Mouse (Mus musculus) CH12.LX (cell line): ENCODE data around the gene Hnrnpa3. TPM values are rescaled to one million over a fixed set of nuclear protein-coding genes. Genes with fewer than 3 reads are reported as not detected.
"Not testable (repeated sequence)": the region's sequence is repeated elsewhere in the genome, so short reads cannot be mapped to it uniquely, and the experiment has no call there.

Experiments used
- DNase-seq: peaks from one replicate; pipeline ENCODE4 v3.0.0-alpha.2; 2013; ENCODE audit errors: extremely low read depth
- H3K27ac ChIP-seq: 2 replicates; pipeline ENCODE4 v1.5.1; 2012; ENCODE audit warnings: low read depth, mild to moderate bottlenecking, control low read depth, moderate library complexity; ENCODE audit not compliant: insufficient read depth
- H3K27me3 ChIP-seq: replicated peaks from 2 replicates; pipeline ENCODE3; 2012; ENCODE audit warnings: inconsistent platforms
- H3K36me3 ChIP-seq, 2 experiments: replicated peaks in 1 of 2; 2 replicates each; pipeline versions ENCODE3 to v1.6.1; 2012; ENCODE audit warnings: inconsistent platforms in 1 of 2, low read length in 1 of 2, mild to moderate bottlenecking in 1 of 2, mixed read lengths in 1 of 2, moderate library complexity in 1 of 2; ENCODE audit not compliant: control insufficient read depth in 1 of 2, insufficient read depth in 1 of 2
- H3K4me1 ChIP-seq, 2 experiments: 2 replicates each; pipeline ENCODE4 v1.6.1; 2012; ENCODE audit warnings: inconsistent platforms in 1 of 2, moderate library complexity in 1 of 2; ENCODE audit not compliant: insufficient read depth in 2 of 2, control insufficient read depth in 1 of 2
- H3K4me2 ChIP-seq: 2 replicates; pipeline ENCODE4 v1.6.1; 2012; ENCODE audit warnings: low read depth, mild to moderate bottlenecking, control low read depth; ENCODE audit not compliant: poor library complexity, insufficient read depth, severe bottlenecking
- H3K4me3 ChIP-seq, 3 experiments: fragments of 150-350 bp in 1 of 3; sonication (generic) in 1 of 3; replicated peaks in 1 of 3; 2 replicates each; pipeline versions ENCODE3 to v1.5.1; 2011 to 2012; ENCODE audit warnings: low read depth in 2 of 3, low read length in 2 of 3, mild to moderate bottlenecking in 2 of 3, moderate library complexity in 2 of 3, control low read depth in 1 of 3, improper control_type of control experiment in 1 of 3, inconsistent platforms in 1 of 3, mixed read lengths in 1 of 3; ENCODE audit not compliant: poor library complexity in 1 of 3
- H3K79me2 ChIP-seq: replicated peaks from 2 replicates; pipeline ENCODE4 v1.6.1; 2012; ENCODE audit warnings: mild to moderate bottlenecking, moderate library complexity; ENCODE audit not compliant: control insufficient read depth, poor library complexity, insufficient read depth, severe bottlenecking; ENCODE audit errors: extremely low read depth
- H3K9ac ChIP-seq: 2 replicates; pipeline ENCODE4 v1.6.1; 2012; ENCODE audit warnings: low read depth, mild to moderate bottlenecking, control low read depth, moderate library complexity; ENCODE audit not compliant: insufficient read depth
- H3K9me3 ChIP-seq: replicated peaks from 2 replicates; pipeline ENCODE3; 2012; ENCODE audit warnings: low read length, inconsistent platforms, mixed read lengths
- CHD1 ChIP-seq: IDR thresholded peaks from 2 replicates; pipeline ENCODE4 v1.6.1; 2012; ENCODE audit warnings: low read depth, low read length, improper control_type of control experiment, inconsistent platforms
- EP300 ChIP-seq: IDR thresholded peaks from 2 replicates; pipeline ENCODE4 v1.6.1; 2011; ENCODE audit warnings: low read length, improper control_type of control experiment
- ETS1 ChIP-seq: conservative IDR thresholded peaks from 2 replicates; pipeline ENCODE4 v1.6.1; 2012; ENCODE audit warnings: low read depth, mild to moderate bottlenecking, inconsistent platforms, low read length, improper control_type of control experiment, moderate library complexity
- GABPA ChIP-seq: IDR thresholded peaks from 2 replicates; pipeline ENCODE4 v1.6.1; 2012; ENCODE audit warnings: low read depth, low read length, improper control_type of control experiment, inconsistent platforms; ENCODE audit not compliant: insufficient replicate concordance
- HCFC1 ChIP-seq: IDR thresholded peaks from 2 replicates; pipeline ENCODE4 v1.6.1; 2012; ENCODE audit warnings: low read depth, mild to moderate bottlenecking, inconsistent platforms, low read length, improper control_type of control experiment
- IRF4 ChIP-seq: IDR thresholded peaks from 2 replicates; pipeline ENCODE4 v1.6.1; 2014; ENCODE audit warnings: low read depth, mild to moderate bottlenecking, inconsistent platforms, low read length, improper control_type of control experiment
- JUN ChIP-seq: IDR thresholded peaks from 2 replicates; pipeline ENCODE4 v1.6.1; 2011; ENCODE audit warnings: low read depth, mild to moderate bottlenecking, low read length, improper control_type of control experiment, moderate library complexity; ENCODE audit not compliant: insufficient read depth
- JUND ChIP-seq: conservative IDR thresholded peaks from 2 replicates; pipeline ENCODE4 v1.6.1; 2011; ENCODE audit warnings: low read depth, low read length, improper control_type of control experiment
- KAT2A ChIP-seq: IDR thresholded peaks from 2 replicates; pipeline ENCODE4 v1.6.1; 2012; ENCODE audit warnings: low read length, improper control_type of control experiment, inconsistent platforms; ENCODE audit not compliant: insufficient replicate concordance
- MAX ChIP-seq: IDR thresholded peaks from 2 replicates; pipeline ENCODE4 v1.6.1; 2011; ENCODE audit warnings: low read length, improper control_type of control experiment
- MAZ ChIP-seq: IDR thresholded peaks from 2 replicates; pipeline ENCODE4 v1.6.1; 2012; ENCODE audit warnings: low read depth, mild to moderate bottlenecking, inconsistent platforms, low read length, improper control_type of control experiment, moderate library complexity
- MXI1 ChIP-seq: IDR thresholded peaks from 2 replicates; pipeline ENCODE4 v1.6.1; 2011; ENCODE audit warnings: mild to moderate bottlenecking, low read depth, low read length, improper control_type of control experiment
- NRF1 ChIP-seq: IDR thresholded peaks from 2 replicates; pipeline ENCODE4 v1.6.1; 2014; ENCODE audit warnings: low read depth, mild to moderate bottlenecking, inconsistent platforms, low read length, improper control_type of control experiment, moderate library complexity
- PAX5 ChIP-seq: IDR thresholded peaks from 2 replicates; pipeline ENCODE4 v1.6.1; 2012; ENCODE audit warnings: low read length, inconsistent platforms, mixed read lengths
- POLR2A ChIP-seq: IDR thresholded peaks from 2 replicates; pipeline ENCODE4 v1.6.1; 2011; ENCODE audit warnings: low read depth, mild to moderate bottlenecking, improper control_type of control experiment, low read length
- POLR2AphosphoS2 ChIP-seq: IDR thresholded peaks from 2 replicates; pipeline ENCODE4 v1.6.1; 2011; ENCODE audit warnings: low read depth, low read length, improper control_type of control experiment
- SMC3 ChIP-seq: IDR thresholded peaks from 2 replicates; pipeline ENCODE4 v1.6.1; 2011; ENCODE audit warnings: low read depth, low read length, improper control_type of control experiment
- TBP ChIP-seq: conservative IDR thresholded peaks from 2 replicates; pipeline ENCODE4 v1.6.1; 2011; ENCODE audit warnings: low read depth, low read length, improper control_type of control experiment
- TCF12 ChIP-seq: IDR thresholded peaks from 2 replicates; pipeline ENCODE4 v1.6.1; 2014; ENCODE audit warnings: low read depth, mild to moderate bottlenecking, inconsistent platforms, low read length, improper control_type of control experiment
- UBTF ChIP-seq: IDR thresholded peaks from 2 replicates; pipeline ENCODE4 v1.6.1; 2012; ENCODE audit warnings: low read depth, mild to moderate bottlenecking, inconsistent platforms, low read length, improper control_type of control experiment, moderate library complexity
- USF1 ChIP-seq: IDR thresholded peaks from 2 replicates; pipeline ENCODE4 v1.6.1; 2014; ENCODE audit warnings: low read depth, mild to moderate bottlenecking, inconsistent platforms, low read length, improper control_type of control experiment
- USF2 ChIP-seq: conservative IDR thresholded peaks from 2 replicates; pipeline ENCODE4 v1.6.1; 2011; ENCODE audit warnings: low read depth, low read length, improper control_type of control experiment
- ZKSCAN1 ChIP-seq: IDR thresholded peaks from 2 replicates; pipeline ENCODE4 v1.6.1; 2012; ENCODE audit warnings: low read depth, inconsistent platforms, low read length, improper control_type of control experiment, borderline replicate concordance
- ZMIZ1 ChIP-seq: IDR thresholded peaks from 2 replicates; pipeline ENCODE4 v1.6.1; 2012; ENCODE audit warnings: low read depth, mild to moderate bottlenecking, inconsistent platforms, low read length, improper control_type of control experiment
- ZNF384 ChIP-seq: IDR thresholded peaks from 2 replicates; pipeline ENCODE4 v1.6.1; 2012; ENCODE audit warnings: low read depth, low read length, improper control_type of control experiment, inconsistent platforms
- dilution Hi-C: fragments of 300-500 bp; cut with MboI; formaldehyde crosslinking; loops from 2 replicates; pipeline ENCODE4 v1.14.3; 2020; ENCODE audit warnings: low sequenced_read_pairs; ENCODE audit not compliant: extremely low pct_unique_long_range_greater_than_20kb, extremely low pct_ligation_motif_present
- in situ Hi-C: fragments of 300-500 bp; cut with MboI; formaldehyde crosslinking; loops from 3 replicates; pipeline ENCODE4 v1.14.3; 2019; ENCODE audit warnings: low sequenced_read_pairs, low pct_ligation_motif_present, low pct_unique_long_range_greater_than_20kb, mixed read lengths
- polyA plus RNA-seq: library from polyadenylated mRNA; unstranded; fragments of >175 nt; gene quantifications from 2 replicates; pipeline ENCODE4 v1.2.1, GENCODE M21; 2012; ENCODE audit warnings: low read depth; ENCODE audit not compliant: insufficient read length
- total RNA-seq, 2 experiments: library from RNA; depleted of rRNA; stranded (reverse); fragments of 300-350 nt in 1 of 2; fragments of >200 nt in 1 of 2; gene quantifications; 2 replicates each; pipeline ENCODE4 v1.2.3; 2012 to 2014

Gene Hnrnpa3
- total and polyA plus RNA-seq, 3 experiments, result 83.1 to 373 (median 229) TPM

- dilution Hi-C loops (no loop called here), in situ Hi-C loops (no loop called here)
- Histone ChIP-seq H3K36me3 (no peaks in the 10 kb centered on the region), H3K27ac (no peak overlapping the region), H3K27me3 (no peaks in the 10 kb centered on the region), H3K9ac (no peak overlapping the region), H3K4me3 (no peak overlapping the region), H3K4me2 (no peak overlapping the region), H3K79me2 (no peaks in the 10 kb centered on the region), H3K4me1 (peaks cover 3 to 20% of the 10 kb centered on the region in 2 experiments; a peak in 3 of 4 replicates), H3K9me3 (no peaks in the 10 kb centered on the region)
- no peak for DNase-seq
- TF ChIP-seq JUND (no peak), USF2 (no peak), POLR2A (no peak), NRF1 (no peak), CHD1 (no peak), ZNF384 (no peak), USF1 (no peak), POLR2AphosphoS2 (no peak), JUN (no peak), MAZ (no peak), MAX (no peak), SMC3 (no peak), UBTF (no peak), ZMIZ1 (no peak), KAT2A (no peak), TBP (no peak), MXI1 (no peak), EP300 (no peak), ETS1 (no peak), IRF4 (no peak)
Observed at GRCm38 (mm10) chr2:75633381-75633780, 25.7 kb upstream of the Hnrnpa3 start.

- Histone ChIP-seq H3K27ac (no peak overlapping the region), H3K4me2 (no peak overlapping the region), H3K4me3 (no peak overlapping the region), H3K36me3 (no peaks in the 10 kb centered on the region), H3K79me2 (no peaks in the 10 kb centered on the region), H3K4me1 (peaks cover 3 to 20% of the 10 kb centered on the region in 2 experiments; a peak in 3 of 4 replicates), H3K27me3 (no peaks in the 10 kb centered on the region), H3K9me3 (no peaks in the 10 kb centered on the region), H3K9ac (no peak overlapping the region)
- peak; percentile 21 for DNase-seq
- in situ Hi-C loops (no loop called here), dilution Hi-C loops (no loop called here)
- TF ChIP-seq ETS1, result peak; percentile 63; the same call in 1 of the 2 replicates
- TF ChIP-seq POLR2AphosphoS2, result no peak
- no peak for TF ChIP-seq ZKSCAN1
- TF ChIP-seq PAX5, result no peak
- no peak for TF ChIP-seq JUND
- no peak for TF ChIP-seq TBP
- 0 out of 2 replicates have a peak, but pooled peaks have one; percentile 19 for TF ChIP-seq TCF12
- no peak for TF ChIP-seq GABPA
- TF ChIP-seq HCFC1, result no peak
Observed at GRCm38 (mm10) chr2:75633784-75634183, 25.3 kb upstream of the Hnrnpa3 start.

GRCm38 (mm10) chr2:75634431-75634830 lies 24.6 kb upstream of the Hnrnpa3 start:
- H3K4me2 ChIP-seq, dilution Hi-C loops, H3K9me3 ChIP-seq, H3K79me2 ChIP-seq, H3K27ac ChIP-seq, H3K4me3 ChIP-seq, DNase-seq, H3K9ac ChIP-seq, H3K27me3 ChIP-seq, H3K36me3 ChIP-seq, in situ Hi-C loops: not testable (repeated sequence)
- H3K4me1 ChIP-seq, result peaks cover 3 to 20% of the 10 kb centered on the region in 2 experiments; a peak in 3 of 4 replicates
